Mouse (Mus musculus) bone marrow macrophage, adult 2 months (primary cell): Measurements from ENCODE around the gene Rcbtb2. TPM values are rescaled to one million over a fixed set of nuclear protein-coding genes. Genes with fewer than 3 reads are reported as not detected.
"Not testable (repeated sequence)": the region's sequence is repeated elsewhere in the genome, so short reads cannot be mapped to it uniquely, and the experiment has no call there.

Experiments used
- H3K27ac ChIP-seq: 2 replicates; pipeline ENCODE4 v1.5.1; 2012; ENCODE audit warnings: low read depth, low read length; ENCODE audit not compliant: insufficient read depth
- H3K4me1 ChIP-seq: 2 replicates; pipeline ENCODE4 v1.6.1; 2012; ENCODE audit warnings: low read length; ENCODE audit not compliant: control insufficient read depth, insufficient read depth
- H3K4me3 ChIP-seq: 2 replicates; pipeline ENCODE4 v1.5.1; 2012; ENCODE audit warnings: mild to moderate bottlenecking, low read length, moderate library complexity; ENCODE audit not compliant: insufficient read depth
- CTCF ChIP-seq: IDR thresholded peaks from 2 replicates; pipeline ENCODE4 v1.5.1; 2012; ENCODE audit warnings: low read depth, mild to moderate bottlenecking, low read length, moderate library complexity
- POLR2A ChIP-seq: IDR thresholded peaks from 2 replicates; pipeline ENCODE4 v1.6.1; 2012; ENCODE audit warnings: mild to moderate bottlenecking, low read depth, low read length, borderline replicate concordance
- polyA plus RNA-seq: library from polyadenylated mRNA; stranded (reverse); fragments of >200 nt; gene quantifications from 2 replicates; pipeline ENCODE4 v1.2.4, GENCODE M21; 2012; ENCODE audit not compliant: missing spikeins, insufficient read depth, insufficient read length

Rcbtb2 gene
- polyA plus RNA-seq, 1 experiment: 371 TPM

DNA sequence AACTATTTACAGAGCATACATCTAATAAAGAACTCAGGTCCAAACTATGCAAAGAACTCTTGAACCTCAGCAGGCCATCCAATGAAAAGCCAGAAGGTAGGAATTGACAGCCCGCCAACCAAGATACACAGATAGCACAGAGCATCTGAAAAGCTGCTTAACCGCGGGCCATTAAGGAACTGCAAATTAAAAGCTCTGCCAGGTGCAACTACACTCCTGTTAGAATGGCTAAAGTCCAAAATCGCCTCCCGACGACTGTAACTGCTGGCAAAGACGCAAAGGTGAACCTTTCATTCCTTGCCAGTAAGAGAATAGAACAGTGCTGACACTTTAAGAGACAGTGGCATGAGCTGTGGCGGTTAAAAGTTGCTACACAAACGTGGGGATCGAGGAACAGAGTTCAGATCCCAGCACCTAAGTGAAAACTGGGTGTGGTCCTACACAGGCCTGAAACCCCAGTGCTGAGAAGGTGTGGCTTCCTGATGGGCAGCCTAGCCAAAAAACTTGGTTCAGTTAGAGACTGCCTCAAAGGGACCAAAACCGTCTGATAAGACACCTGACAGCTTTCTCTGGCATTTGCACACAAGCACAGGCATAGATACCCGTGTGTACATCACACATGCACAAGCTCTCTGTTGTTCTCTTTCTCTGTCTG is 10.5 kb upstream of the Rcbtb2 start:
- Histone ChIP-seq H3K4me3 (no peak overlapping the region), H3K27ac (no peak overlapping the region), H3K4me1 (peaks cover 10% of the 10 kb centered on the region)
- no peak for TF ChIP-seq POLR2A
- no peak for TF ChIP-seq CTCF

- peaks cover 36% of the 10 kb centered on the region for H3K4me1 ChIP-seq
- not testable (repeated sequence) for H3K27ac ChIP-seq, H3K4me3 ChIP-seq
Observed at GRCm38 (mm10) chr14:73114952-73115351, 7.9 kb upstream of the Rcbtb2 start.

DNA sequence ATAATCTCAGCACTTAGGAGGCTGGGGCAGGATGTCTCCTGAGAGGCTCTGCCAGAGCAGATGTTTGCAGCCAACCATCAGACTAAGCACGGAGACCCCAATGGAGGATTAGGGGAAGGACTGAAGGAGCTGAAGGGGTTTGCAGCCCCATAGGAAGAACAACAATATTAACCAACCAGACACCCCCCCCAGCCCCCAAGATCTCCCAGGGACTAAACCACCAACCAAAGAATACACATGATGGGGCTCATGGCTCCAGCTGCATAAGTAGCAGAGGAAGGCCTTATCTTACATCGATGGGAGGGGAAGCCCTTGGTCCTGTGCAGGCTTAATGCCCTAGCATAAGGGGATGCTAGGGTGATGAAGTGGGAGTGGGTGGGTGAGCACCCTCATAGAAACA is 6.5 kb upstream of the Rcbtb2 start:
- no peak overlapping the region for H3K27ac ChIP-seq
- TF ChIP-seq CTCF (no peak), POLR2A (no peak)
- H3K4me1 ChIP-seq: peaks cover 38% of the 10 kb centered on the region
- no peak overlapping the region for H3K4me3 ChIP-seq

DNA sequence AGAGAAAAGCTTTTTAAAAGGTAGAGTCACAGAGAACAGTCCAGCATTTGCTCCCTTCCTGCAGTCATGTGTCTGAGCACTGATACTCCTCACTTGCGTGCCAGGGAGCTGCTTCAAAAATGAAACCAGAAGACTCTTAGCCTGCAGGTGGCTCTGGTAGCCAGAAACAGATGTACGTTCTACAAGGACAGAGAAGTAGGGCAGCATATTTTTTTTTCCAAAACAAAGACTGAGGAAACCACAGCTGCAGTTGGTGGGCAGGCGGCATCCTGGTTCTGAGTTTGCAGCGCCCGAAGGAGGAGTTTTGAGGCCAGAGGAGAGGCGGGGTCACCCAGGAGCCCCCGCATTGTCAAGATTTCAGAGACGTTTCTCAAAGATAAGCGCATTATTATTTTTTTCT is 5.9 kb upstream of the Rcbtb2 start:
- no peak for TF ChIP-seq POLR2A
- no peak for TF ChIP-seq CTCF
- H3K4me1 ChIP-seq: peaks cover 42% of the 10 kb centered on the region
- no peak overlapping the region for H3K4me3 ChIP-seq
- H3K27ac ChIP-seq: peak overlapping the region; percentile 68

DNA sequence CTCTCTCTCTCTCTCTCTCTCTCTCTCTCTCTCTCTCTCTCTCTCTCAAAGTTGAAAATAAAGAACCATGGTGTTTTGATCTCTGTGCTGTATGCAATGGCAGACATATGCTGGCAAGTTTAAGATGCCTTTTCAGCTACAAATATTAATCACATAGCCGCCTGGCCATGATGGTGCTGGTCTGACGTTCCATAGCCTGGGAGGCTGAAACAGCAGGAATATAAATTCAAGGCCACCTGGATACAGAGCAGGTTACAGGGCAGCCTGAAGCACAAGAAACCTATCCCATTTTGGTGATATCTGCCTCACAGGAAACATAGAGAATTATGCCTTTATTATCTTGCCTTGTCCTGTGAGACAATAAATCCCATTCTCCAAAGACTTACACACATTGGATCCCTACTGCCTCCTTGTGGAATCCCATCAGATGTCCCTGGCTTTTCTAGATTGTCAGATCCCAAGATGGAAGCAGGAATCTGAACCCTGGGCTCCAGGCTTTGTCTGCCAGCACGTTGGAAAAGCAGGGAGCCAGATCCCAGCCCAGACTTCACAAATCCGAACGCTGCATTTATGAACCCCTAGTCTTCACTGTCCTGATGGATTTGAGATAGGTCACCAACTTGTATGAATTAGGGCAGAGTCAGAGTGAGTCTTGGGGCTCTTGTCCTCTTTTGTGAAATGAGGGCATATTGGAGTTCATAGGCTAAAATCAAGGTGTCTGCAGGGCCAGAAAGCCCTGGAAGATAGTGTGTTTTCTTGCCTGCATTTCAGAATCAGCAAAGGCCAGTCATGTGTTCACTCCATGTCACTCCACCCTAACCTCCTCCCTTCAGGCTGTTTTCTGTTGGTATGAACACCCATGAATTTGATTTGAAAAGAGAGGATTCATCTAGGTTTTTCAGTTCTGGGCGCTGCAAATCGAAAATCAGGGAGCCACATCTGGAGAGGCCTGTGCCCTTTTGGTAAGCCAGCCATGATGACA is 5.1 kb upstream of the Rcbtb2 start:
- no peak overlapping the region for H3K4me3 ChIP-seq
- TF ChIP-seq POLR2A: no peak
- no peak for TF ChIP-seq CTCF
- H3K27ac ChIP-seq: peak overlapping the region; percentile 68
- H3K4me1 ChIP-seq: peaks cover 45% of the 10 kb centered on the region

DNA sequence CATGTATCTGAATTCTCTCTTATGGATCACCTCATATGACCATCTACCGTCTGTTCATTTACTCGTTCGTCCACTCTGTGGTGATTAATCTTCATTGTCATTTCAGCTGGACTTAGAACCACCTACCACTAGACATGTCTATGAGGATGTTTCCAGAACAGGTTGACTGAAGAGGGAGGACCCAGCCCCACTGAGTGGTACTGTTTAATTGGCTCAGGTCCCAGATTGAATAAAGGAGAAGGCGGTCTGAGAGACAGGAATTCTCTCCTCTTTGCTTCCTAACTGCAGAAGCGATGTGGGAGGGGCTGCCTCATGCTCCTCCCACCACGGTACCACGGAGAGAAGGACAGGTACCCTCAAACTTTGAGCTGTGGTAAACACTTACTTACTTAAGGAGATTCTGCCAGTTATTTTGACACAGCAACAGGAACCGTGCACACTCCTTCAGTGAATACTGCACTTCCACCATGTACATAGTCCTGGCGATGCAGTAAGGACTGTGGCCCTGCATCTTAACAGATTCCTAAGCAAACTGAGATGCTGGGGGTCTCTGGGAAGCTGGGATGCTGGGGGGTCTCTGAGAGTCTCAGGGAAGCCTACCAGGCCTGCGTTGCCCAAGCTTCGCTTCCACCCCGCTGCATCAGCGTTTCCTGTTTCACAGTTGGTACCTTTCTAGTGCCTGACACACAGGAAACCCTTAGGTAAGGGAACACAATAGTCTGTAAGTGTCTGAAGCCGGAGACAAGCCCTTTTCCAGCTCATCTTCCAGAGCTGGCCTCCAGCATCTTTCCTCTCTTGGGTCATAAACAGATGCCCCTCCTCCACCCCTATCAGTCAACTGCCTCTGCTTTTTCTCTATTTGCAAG is 4.1 kb upstream of the Rcbtb2 start:
- TF ChIP-seq POLR2A (no peak), CTCF (no peak)
- H3K4me3 ChIP-seq: no peak overlapping the region
- no peak overlapping the region for H3K27ac ChIP-seq
- H3K4me1 ChIP-seq: peaks cover 51% of the 10 kb centered on the region

- TF ChIP-seq POLR2A: no peak
- TF ChIP-seq CTCF: no peak
- Histone ChIP-seq H3K27ac (peak overlapping the region; percentile 68), H3K4me3 (no peak overlapping the region), H3K4me1 (peaks cover 55% of the 10 kb centered on the region)
Observed at GRCm38 (mm10) chr14:73119459-73119858, 3.4 kb upstream of the Rcbtb2 start.

GRCm38 (mm10) chr14:73119966-73120365 is 2.9 kb upstream of the Rcbtb2 start:
- peak overlapping the region; percentile 68 for H3K27ac ChIP-seq
- H3K4me3 ChIP-seq: no peak overlapping the region
- H3K4me1 ChIP-seq: peaks cover 58% of the 10 kb centered on the region
- no peak for TF ChIP-seq POLR2A
- no peak for TF ChIP-seq CTCF

- H3K4me1 ChIP-seq: peaks cover 57% of the 10 kb centered on the region
- peak overlapping the region; percentile 12; the same call in 1 of the 2 replicates for H3K4me3 ChIP-seq
- no peak for TF ChIP-seq POLR2A
- no peak for TF ChIP-seq CTCF
- peak overlapping the region; percentile 99 for H3K27ac ChIP-seq
Observed at GRCm38 (mm10) chr14:73122211-73122922, 470 bp upstream of the Rcbtb2 start.
